Mouse (Mus musculus) left cerebral cortex, postnatal 25 days (tissue): ENCODE results near the gene Hexa. TPM values are rescaled to one million over a fixed set of nuclear protein-coding genes. Genes with fewer than 3 reads are reported as not detected.
A peak's percentile ranks its signal among the peaks of the same experiment; 100 is the strongest.

ENCODE experiments used
- DNase-seq, 2 experiments: peaks; one replicate each; pipeline ENCODE4 v3.0.0; 2022; ENCODE audit warnings: low spot score in 2 of 2, mixed read lengths in 1 of 2
- intact Hi-C: fragments of 180-260 bp; cut with DNase I; formaldehyde crosslinking; loops from one replicate; pipeline ENCODE4 v1.15.1; 2025
- total RNA-seq, 2 experiments: library from RNA; stranded (reverse); gene quantifications; 2 replicates each; pipeline ENCODE4 v1.2.3; 2021

Gene Hexa
- total RNA-seq, 2 experiments from 2014 or later, result 49.4 to 49.5 TPM

DNA sequence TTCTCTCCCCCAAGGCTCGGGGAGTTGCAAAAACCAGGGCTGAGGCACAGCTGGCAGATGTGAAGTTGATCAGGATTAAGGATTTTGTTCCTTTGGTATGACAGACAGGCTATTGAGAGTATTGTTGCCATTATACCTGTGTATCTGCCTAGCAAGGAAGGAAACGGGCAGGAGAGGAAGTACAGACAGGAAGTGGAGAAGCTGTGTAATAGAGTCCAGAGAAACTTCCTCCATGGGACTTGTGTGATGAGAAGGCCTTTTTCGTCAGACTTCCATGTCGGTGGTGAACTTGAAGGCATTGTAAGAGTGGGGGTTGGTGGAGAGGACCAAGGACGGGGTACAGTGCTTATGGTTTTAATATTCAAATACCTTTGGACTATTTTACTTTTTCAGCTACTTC is 11.7 kb downstream of the Hexa start:
- no peak for DNase-seq
- intact Hi-C loops, result no loop called here

DNA sequence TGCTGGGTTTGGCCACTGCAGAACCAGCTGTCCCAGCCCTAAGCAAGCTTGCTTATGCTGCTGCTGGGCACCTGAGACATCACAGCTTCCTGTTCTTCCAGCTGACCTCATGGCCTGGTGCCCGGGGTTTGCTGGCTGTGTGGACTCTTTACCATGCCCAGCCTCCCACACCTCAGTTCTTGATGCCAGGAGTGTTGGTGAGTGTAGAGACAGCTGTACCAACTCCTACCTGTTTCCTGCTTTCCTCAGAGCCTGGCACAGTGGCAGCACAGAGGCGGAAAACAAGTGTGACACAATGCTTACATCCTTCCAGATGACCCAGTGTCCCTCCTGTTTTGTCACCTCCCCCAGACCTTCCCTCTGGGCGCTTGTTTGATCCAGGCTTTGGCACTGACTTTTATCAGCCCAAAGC is 12.3 kb downstream of the Hexa start:
- intact Hi-C loops, result no loop called here
- DNase-seq, result peak; percentile 45 to 85

DNA sequence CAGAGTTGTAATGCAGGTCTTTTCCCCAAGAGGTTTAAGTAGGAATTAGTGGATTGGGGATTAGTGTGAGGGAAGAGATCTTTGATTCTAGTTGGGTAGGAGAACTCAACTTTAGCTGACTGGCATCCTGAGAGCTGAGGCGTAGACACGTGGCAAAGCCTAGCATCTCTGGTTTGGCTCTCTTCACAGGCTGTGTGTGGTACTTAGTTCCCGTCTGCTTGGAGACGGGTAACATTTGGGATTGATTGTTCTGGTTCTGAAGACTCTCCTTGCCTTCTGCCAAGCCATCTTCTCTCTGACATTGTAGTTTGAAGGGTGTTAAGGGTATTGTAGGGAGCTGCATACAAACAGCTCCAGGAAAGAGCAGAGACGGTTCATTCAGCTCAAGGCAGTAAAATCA is 13.3 kb downstream of the Hexa start:
- intact Hi-C loops, result no loop called here
- DNase-seq, result no peak

DNA sequence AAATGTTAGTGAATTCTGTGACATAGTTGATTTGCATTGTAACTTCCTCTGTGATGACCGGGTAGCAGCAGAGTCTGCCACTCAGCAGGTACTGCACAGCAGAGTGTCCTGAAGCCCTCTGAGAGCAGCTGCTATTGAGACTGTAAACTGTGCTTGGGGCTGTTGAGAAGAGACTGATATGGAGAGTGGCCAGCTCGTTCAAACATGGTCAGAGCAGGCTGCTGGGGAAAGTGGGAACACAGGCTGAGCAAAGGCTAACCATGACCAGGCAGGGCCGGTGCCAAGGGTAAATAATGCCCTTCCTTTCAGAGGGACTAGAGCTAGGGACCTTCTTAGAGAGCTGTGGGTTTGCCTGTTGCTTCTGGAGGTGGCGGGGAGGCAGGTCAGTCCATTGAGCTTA is 14.4 kb downstream of the Hexa start:
- DNase-seq, result no peak
- intact Hi-C loops, result no loop called here

DNA sequence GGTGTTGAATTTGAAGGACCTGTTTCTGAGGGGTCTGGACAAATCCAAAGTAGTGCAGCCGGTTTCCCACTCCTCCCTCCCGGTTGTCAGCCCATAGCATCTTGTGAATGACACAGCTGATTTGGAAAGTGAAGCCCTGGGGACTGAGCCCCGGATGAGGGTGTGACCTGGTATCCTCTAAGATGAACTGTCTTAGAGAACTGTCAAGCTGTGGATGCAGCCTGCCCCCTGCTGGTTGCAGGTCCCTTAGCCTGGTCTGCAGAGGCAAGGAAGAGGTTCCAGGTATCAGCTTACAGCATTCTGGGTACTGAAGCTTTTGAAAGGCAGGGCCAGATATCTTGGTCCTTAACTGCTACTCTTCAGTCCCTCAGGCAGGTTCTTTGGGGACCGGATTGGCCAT is 26.3 kb downstream of the Hexa start:
- DNase-seq, result peak; percentile 64 to 79
- intact Hi-C loops, result loop anchor here (2.0 to 10.0 kb wide), 2 partner anchors 79 to 211 kb away; partner anchors contain the start of genes Arih1 and Bbs4

DNA sequence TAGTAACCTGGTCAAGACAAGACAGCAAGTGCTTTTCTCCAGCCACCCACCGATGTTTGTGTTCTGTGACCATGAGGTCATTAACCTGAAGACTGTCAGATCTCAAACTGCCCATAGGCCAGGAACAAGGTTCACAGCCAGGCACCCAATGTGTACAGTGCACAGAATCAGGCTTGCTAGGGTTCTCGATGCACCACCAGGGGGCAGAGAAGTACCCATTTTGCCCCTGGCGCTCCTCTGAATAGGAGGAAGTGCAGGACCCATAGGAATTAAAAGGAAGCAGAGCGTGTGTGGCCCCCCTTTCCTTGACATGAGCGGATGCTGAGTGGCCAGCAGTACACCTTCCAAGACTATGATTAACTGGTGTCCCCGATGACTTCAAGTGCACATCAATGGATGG is 27.8 kb downstream of the Hexa start:
- intact Hi-C loops, result loop anchor here (1.0 to 10.0 kb wide), 2 partner anchors 17 to 212 kb away; partner anchors contain the start of gene Bbs4
- peak; percentile 64 to 67 for DNase-seq

DNA sequence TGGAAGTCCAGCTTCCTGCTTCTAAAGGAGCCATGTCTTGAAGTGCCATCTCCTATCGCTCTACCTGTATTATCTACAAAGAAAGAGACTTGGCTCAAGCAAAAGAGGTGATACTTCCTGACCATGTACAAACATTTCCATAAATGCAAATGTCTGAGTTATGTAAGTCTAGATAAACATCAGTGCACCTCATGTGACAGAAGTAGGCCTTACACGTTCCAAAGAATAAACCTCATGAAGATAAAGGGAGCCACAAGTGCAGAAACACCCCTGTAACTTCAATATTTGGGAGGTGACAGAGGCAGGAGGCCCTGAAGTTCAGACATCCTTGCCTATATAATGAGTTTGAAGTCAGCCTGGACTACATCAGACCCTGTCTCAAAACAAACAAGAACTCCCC is 32.5 kb downstream of the Hexa start:
- intact Hi-C loops, result no loop called here
- DNase-seq, result no peak

DNA sequence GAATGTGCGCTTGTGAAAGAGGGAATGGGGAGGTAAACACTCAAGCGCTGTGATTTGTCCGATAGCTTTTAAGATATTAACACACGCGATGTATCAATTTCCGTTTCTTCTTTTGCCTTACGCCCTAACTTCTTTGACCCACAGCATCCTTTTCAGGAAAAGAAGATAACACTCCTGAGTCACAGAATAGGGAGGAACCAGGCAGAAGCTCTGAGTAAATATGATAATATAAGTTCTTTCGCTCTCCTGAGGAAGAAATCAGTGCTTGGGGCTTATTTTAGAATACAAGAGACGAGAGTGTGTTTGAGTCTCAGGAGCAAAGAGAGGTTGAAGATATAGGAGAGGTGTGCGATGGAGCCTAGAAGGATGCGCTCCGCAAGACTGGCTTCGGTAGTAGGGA is 38.1 kb downstream of the Hexa start:
- intact Hi-C loops, result loop anchor here (5.0 kb wide), 1 partner anchor 90 kb away; the partner anchor contains the start of gene Arih1

DNA sequence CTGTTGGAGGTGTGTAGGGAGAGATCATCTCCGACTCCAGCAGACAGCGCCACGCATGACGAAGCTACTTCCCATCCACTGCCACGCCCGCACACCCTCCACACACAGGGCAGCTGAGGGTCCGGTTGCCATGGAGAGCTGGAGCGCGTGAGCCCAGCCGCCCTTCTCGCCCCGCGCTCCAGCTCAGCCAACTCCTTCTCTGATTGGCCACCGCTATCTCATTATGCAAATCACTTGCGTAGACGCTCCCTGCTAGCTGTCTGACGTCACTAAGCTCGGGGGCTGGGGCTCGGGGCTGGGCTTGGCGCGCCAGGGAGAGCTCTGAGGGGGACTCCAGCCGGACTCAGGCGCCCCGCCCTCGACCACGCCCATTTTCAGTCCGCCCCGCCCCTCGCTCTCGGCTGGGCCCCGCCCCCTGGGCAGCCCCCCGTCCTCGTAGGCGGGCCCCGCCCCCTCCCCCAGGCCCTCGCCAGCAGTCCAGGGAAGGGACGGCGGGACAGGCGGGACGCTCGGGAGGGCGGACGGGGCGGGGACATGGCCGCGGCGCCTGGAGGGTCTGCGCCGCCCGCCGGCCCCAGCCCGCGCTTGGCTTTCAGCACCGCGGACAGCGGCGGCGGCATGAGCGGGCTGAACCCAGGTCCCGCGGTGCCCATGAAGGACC is 38.6 kb downstream of the Hexa start, which contains the start of gene Celf6:
Gene Celf6 (plus strand): TSS at position 74 of the 661 bp plus-strand sequence.
- intact Hi-C loops, result loop anchor here (5.0 kb wide), 1 partner anchor 91 kb away; the partner anchor contains the start of gene Arih1
- peak; percentile 90 to 98 for DNase-seq

More for the DNA sequence above, 38.1 kb downstream of the Hexa start:
- DNase-seq, result no peak

DNA sequence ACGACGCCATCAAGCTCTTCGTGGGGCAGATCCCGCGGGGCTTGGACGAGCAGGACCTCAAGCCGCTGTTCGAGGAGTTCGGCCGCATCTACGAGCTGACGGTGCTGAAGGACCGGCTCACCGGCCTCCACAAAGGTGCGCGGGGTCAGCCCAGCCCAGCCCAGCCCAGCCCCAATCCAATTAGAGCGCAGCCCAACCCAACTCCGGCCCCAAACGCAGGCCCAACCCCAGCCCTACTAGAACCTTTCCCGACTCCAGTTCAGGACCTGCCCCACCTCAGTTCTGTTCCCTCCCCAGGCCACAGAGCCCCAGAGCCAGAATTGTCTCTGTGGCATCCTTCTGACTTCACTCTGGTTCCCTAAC is 39.1 kb downstream of the Hexa start:
- intact Hi-C loops, result loop anchor here (5.0 kb wide), 1 partner anchor 91 kb away; the partner anchor contains the start of gene Arih1
- DNase-seq, result no peak

DNA sequence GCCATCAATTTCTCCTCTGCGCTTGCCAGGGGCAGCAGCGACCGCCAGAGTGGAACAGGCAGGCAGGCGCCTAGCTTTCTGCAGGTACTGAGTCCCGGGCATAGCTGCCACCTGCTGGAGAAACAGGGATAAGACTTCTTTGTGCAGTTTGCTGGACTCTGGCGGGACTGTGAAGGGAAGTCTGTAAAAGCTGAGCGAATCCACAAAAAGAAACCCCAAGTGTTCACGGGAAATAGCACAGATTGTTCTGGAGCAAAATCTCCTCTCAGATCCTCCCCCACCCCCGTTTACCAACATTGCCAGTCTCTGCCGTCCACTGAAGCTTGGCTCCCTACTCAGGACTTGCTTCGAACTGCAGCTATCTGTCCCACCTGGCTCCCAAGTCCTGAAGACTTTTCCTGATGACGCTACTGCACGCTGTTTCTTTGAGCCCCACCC is 45.5 kb downstream of the Hexa start:
- DNase-seq, result peak; percentile 85 to 90
- intact Hi-C loops, result loop anchor here (1.0 kb wide), 1 partner anchor 18 kb away; no protein-coding TSS in a partner anchor

DNA sequence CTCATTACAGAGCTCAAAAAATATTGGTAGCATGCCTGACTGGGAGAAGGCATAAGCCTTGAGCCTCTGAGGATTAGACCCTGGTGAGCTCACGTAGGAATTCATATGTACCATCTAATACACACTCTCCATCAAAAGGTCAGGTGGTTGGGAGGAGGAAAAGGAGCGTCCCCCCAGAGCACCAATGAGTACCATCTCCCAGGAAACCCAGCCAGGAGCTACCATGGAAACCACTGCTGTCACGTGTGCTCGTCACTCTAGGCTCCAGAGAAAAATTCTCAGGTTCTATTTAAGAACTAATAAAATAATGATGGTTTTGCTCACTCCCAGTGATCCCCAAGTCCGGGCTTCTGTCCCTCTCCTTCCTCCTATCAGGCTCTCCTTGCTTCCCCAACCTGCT is 48.9 kb downstream of the Hexa start:
- intact Hi-C loops, result no loop called here
- DNase-seq, result peak; percentile 26 to 51

DNA sequence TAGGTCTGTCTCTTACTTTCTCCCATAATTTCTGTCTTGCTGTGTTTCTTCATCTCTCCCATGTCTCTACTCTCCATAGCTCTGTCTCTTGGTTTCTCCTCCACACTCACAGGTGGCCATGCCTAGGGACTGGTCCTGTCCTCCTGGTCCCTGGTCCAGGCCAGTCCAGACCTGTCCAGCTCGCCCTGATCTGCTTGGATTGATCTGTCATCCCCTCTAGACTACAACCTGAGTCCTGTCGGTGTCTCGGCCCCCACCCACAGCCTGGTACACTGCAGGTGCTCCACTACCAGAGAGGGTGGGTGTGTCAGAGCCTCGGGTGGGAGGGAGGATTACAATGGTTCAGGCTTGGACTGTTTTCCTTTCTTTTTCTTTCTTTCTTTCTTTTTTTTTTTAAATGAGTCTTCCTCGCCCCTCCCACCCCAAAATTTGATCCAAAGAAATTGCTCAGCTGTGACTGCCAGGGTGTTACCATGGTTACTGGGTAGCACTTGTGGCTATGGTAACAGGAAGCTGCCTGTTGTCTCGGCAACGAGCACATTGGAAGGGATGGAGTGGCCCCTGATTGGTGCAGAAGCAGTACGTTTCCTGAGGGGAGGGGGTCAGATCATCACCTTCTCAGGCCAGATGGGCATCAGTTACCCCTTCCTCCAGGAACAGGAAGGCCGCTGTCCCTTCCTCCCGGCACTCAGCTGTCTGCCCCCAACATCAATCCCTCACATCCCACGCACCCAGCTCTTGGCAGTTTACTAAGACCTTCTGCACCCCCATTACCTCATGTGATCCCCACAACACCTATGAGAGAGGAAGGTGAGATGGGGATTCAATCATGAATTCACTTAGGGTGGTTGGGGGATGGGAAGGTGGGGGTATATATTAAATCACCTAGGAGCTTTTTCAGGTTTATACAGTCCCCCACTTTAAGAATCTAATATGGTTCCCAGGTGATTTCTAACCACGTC is 49.7 kb downstream of the Hexa start:
- DNase-seq, result peak; percentile 82 to 94
- intact Hi-C loops, result loop anchor here (1.0 kb wide), 1 partner anchor 28 kb away; the partner anchor contains the start of gene Parp6

DNA sequence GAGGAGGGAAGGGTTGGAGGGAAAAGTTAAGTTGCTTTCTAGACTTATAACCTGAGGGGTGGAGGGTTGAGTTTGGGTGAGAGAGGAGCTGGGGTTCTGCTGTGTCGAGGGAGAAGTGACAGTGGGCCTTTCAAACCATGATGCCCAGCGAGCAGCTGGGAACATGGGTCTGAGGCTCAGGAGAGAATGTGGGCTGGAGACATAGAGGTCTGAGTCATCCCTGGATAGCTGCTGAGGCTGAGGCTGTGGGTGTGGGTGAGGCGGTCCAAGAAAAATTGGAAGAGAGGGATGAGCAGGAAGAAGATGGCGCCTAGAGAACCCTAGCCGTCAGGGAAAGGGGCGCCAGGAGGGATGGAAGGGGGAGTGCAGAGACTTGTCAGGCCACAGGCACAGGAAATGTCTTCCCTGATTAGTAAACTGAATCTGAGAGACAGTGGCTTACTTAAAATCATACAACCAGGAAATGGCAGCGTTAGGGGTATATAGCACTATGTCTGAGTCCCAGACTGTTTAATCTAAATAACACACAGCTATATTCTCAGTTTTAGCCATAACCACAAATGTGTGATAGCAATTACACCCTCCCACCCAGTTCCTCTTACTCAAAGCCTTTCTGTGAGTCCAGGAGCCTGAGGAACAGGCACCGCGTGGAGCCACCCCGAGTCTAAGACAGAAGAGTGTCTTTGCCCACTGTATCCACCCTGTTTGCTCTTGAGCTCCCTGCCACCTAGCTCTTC is 50.5 kb downstream of the Hexa start:
- DNase-seq, result peak; percentile 57 to 91
- intact Hi-C loops, result loop anchor here (1.0 kb wide), 1 partner anchor 27 kb away; the partner anchor contains the start of gene Parp6

DNA sequence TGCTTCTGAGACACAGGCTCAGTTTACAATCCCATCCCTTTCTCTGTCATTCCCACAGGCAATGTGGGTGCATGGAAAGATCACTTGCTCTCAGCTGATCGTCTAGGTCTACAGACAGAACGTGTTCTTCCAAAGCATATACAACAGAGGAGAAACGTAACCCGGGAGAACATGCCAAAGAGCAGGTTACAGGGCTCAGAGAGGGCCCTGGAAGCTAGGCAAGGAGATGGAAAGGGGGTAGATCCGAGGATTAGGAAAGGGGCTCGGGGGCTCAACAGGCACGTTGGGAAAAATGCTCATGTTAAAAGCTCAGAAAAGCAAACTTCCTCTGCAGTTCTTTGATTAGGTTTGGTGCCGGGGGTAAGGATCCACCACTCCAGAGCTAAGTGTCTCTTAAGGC is 62.3 kb downstream of the Hexa start:
- DNase-seq, result no peak
- intact Hi-C loops, result no loop called here

DNA sequence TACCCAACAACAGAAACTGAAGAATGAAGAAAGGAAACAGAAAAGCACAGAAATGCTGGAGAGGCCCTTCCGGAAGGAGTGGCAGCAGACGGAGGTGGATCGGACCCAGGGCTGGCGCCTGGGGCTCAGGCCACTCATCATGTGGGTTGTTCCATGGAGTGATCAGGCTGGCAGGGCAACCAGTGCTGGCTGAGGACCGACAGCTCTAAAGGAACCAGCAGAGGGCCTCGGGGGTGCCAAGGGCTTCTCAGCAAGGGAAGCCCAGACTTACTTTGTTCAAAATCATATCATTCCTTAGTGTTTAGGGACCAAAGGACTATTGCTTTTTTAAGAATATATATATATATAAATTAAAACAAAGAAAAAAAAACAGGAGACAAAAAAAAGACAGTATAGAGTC is 66.6 kb downstream of the Hexa start:
- DNase-seq, result no peak
- intact Hi-C loops, result no loop called here

DNA sequence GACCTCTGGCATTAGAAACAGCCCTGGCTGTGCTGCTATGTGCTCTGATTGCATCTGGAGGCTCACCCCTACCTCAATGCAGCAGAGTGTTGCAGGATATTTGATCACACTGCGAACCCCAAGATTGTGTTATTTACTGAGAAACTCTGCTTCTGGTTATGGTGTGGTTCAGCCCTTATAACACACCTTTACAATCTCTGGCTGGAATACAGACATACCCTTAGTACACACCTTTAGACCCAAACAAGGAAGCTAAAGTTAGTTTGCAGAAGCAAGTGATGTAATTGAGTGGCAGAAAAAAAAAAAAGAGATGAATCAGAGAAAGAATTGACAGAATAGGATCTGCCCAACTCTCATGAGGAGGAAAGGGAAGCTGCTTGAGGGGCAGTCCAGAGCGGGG is 71.6 kb downstream of the Hexa start:
- DNase-seq, result no peak
- intact Hi-C loops, result no loop called here
